Mouse (Mus musculus) urinary bladder, postnatal 14 days (tissue): Measurements from ENCODE around the gene Nudt2.
A peak's percentile ranks its signal among the peaks of the same experiment; 100 is the strongest.
"Not testable (repeated sequence)": the region's sequence is repeated elsewhere in the genome, so short reads cannot be mapped to it uniquely, and the experiment has no call there.

Experiments used
- DNase-seq: peaks from one replicate; pipeline ENCODE4 v3.0.0; 2021; ENCODE audit warnings: low spot score

Gene Nudt2

DNA sequence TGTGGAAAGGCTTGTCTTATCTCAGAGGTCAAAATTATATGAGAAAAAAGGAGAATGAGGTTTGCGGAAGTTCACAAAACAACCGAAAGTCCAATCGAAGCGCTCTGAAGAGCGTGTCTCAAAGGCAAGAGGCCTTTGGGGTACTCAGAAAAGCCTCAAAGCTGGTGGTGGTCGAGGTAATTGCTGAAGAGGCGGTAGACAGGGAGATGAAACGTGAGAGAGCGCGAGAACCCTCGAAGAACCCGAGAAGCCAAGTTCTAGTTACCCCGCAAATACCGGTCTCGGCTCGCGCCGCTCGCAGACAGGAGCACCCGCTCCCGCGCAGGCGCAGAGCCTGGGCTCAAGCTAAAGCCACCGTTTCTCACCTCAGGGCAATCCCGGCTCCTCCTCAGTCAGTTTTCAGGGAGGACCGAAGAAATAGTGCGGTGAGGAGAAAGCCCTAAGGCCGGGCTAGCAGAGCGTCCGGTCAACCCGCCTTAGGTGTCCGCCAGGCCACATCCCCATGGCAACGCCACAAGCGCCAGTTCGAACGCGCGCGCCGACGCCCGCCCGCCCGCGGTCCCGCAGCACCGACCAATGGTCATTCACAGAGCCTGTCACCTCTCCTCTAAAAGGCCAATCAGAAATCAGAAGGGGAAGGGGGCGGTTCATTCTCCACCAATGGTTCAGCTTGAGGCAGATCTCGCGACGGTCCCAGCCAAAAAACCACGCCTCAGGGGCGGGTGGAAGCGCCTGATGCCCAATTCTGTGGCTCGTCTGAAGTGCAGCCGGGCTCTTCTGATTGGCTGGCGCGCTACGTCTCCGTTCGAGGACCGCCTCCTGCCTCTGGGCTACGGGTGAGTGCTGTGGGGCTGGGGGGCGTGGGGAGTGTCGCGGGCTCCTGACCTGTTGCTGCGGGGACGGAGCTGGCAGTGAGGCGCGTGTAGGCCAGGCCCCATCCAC, at the start of gene Nudt2, which contains the start of gene Kif24:
Gene Nudt2, plus strand, starts transcription at position 807 of the 942 bp plus-strand sequence.
Gene Kif24, minus strand, starts transcription at position 543 of the 942 bp plus-strand sequence.
- DNase-seq, result peak; percentile 98

DNA sequence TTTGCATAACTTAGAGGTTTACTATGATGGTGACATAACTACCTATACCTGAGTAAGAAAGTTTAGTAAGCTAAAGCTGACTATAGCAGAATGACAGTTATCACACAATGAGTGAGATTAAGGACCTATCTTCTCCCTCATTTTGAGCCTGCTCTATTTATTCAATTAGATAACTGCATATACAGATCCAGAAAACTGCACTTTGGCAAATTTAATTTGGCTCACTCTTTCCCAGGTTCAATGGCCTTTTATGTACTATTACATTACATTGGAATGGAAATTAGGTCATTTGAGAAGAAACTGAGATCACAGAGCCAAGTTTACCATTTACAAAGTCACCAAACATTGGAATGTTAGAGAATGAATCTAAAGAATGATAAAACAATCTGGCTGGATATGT, 48.0 kb upstream of the Nudt2 start:
- DNase-seq, result no peak

DNA sequence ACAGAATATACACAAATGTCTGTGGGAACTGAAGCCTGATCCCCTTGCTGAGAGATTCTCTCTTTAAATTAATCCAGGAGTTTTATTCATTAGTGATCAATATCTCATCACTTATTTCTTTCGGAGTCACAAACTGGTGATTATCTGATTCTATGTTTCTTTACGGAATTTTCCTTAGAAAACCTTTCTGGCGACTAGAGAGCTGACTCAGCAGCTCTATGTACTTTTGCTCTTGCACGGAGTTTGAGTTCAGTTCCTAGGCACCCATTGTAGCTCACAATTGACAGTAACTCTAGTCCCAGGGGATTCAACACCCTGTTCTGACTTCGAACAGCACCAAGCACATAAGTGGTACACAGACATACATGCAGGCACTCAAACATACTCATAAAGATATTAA, 26.0 kb upstream of the Nudt2 start:
- DNase-seq, result no peak

DNA sequence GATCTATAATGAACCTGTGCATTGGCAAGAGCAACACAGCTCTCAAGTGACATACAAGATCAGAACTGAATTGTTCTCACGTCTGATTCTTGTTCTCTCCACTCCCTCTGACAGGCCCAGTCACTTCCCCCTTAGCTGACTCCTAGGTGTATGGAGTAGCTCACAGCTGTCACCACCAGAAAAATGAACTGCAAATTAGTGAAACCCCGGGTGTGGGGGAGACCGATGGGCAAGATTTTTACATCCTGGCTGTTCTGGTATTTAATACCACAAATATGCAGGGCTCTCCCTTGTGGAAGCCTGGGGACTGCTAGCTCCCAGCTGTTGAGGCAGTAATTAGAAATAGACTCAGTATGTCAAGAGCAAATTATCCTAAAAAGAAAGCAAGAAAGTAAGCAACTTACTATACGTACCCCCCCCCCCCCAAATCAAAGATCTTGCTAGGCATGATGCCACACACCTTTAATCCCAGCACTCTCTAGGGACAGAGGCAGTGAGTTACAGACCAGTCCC, 22.1 kb upstream of the Nudt2 start:
- no peak for DNase-seq

DNA sequence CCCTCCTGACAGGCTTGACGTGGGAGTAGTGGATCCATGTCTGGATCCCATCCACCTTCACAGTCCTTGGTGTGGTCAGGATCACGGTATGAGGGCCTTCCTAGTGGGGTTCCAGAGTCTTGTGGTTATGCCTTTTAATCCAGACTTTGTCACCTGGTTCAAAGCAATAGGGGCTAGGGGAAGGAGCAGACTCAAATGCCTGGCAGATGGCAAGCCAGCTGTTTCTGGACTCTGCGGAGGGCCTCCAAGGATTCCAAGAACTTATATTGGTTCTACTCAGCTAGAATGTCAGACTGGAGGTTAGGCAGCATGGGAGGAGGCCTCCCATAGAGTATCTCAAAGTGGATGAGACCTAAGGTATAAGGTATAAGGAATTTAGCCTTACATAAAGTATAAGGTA, 17.4 kb upstream of the Nudt2 start:
- DNase-seq, result no peak

DNA sequence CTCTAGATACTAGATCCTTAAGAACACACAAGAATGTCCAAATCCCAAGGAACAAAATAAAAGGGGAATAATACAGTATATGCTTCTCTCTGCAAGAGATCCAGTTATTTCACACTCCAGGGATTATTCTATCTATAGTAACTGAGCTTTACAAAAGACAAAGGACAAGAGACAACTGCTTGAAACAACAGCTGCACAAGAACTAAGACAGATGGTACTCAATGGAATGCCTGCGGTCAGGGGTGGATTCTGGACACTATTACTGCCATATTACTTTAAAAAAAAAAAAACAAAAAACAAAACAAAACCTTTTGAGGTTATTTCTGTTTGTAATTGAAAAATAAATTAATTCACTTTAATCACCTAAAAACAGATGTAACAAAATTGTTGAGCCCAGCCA, 4.3 kb upstream of the Nudt2 start:
- DNase-seq, result no peak

DNA sequence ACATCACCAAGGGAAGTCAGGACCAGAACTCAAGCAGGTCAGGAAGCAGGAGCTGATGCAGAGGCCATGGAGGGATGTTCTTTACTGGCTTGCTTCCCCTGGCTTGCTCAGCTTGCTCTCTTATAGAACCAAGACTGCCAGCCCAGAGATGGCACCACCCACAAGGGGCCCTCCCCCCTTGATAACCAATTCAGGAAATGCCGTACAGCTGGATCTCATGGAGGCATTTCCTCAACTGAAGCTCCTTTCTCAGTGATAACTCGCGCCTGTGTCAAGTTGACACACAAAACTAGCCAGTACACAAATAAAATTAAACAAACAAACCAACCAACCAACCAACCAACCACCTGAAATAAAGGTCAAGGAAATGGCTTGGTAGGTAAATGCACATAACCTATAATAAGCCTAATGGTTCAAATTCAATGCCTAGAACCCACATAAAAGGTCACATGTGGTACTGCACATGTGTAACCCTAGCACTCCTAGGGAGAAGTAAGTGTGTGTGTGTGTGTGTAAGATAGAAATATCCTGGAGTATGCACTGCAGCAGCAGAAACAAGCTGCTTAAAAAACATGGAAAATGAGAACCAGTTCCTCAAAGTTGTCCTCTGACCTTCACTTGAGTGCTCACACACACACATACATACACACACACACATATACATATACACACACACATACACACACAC, 1.8 kb upstream of the Nudt2 start:
- DNase-seq, result not testable (repeated sequence)

DNA sequence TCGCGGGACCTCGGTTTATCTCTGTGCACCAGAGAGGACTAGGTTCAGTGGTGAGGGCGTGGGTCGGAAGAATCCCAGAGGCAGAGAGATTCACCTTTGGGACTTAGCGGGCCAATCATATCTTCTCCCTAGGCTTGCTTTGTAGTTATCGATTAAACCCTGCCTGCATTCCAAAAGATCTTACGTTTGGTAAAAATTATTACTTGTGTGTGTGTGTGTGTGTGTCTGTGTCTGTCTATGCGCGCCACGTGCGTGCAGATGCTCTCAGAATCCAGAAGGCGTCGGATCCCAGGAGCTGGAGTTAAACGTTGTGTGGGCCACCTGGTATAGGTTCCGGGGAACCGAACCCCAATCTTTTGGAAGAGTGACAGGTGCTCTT, 325 bp downstream of the Nudt2 start:
- no peak for DNase-seq

DNA sequence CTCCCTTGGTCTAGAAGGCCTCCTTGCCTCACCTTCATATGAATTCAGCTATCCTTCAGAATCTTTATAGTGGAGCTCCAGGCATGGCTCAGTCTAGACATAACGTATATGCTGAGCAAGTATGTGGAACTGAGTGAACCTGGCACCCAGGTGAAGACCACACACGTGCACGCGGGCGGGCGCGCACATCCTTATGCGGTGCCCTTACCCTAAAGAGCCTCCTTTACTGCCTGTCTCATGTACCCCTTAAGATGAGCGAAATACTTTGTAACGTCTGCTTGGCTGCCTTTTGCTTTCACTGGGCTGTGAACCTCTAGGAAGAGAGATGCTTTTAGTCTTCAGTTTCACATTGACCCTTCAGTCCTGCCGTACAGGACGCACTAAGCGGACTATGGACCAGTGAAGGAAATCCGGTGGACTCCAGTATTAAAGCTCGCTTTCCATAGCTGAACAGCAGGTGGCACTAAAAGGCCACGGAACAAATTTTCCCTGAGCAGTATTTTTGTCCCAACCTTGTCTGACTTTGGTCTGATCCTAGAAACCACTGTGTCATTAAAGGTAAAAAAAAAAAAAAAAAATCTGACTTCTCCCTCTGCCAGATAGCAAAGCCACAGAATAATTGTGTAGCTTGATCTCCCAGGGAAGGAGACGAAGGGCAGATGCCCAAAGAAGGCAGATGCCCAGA, 3.6 kb downstream of the Nudt2 start:
- DNase-seq, result peak; percentile 65

DNA sequence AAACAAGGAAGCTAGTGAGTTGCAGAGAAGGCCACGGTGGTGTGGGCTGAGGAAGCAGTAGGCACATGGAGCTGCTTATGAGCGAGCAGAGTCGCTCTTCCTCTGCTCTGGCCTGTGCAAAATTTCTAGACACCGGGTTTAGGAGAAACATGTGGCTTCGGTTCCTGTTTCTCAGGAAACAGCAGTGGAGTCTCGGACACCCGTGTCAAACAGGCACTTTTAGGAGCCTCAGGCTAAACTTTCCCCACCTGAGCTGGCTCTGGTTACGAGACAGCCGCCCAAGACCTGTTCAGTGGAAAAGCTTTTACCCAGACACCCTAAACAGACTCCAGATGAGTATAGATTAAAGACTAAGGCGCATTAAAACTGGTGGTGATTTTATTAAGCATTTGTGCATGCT, 4.2 kb downstream of the Nudt2 start:
- no peak for DNase-seq

DNA sequence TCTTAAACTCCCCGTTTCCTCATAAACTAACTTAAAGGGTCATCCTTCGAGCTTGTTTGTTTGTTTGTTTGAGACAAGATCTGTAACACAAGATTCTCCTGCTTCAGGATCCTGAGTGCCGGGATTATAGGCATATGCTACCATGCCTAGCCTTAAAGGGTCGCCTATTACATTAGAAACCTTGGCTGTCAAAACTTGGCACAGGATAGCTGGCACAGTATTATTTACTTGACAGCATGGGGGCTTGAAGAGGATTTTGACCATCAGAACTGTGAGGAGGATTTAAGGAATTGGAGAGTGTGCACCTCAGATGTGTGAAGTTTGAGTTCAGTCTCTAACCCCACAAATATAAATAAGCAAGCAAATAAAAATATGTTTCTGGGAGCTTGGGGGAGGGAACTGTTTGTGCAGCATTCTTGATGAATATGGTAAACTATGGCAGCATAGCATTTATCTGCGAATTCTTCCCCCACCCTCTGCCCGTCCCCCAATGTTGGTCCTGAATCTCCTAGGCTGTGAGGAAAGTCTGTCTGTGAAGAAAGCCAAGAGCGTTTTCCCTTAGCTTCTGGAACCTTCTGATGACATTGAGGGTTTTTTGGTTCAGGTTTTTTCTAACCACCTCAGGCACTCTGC, 5.2 kb downstream of the Nudt2 start:
- no peak for DNase-seq

DNA sequence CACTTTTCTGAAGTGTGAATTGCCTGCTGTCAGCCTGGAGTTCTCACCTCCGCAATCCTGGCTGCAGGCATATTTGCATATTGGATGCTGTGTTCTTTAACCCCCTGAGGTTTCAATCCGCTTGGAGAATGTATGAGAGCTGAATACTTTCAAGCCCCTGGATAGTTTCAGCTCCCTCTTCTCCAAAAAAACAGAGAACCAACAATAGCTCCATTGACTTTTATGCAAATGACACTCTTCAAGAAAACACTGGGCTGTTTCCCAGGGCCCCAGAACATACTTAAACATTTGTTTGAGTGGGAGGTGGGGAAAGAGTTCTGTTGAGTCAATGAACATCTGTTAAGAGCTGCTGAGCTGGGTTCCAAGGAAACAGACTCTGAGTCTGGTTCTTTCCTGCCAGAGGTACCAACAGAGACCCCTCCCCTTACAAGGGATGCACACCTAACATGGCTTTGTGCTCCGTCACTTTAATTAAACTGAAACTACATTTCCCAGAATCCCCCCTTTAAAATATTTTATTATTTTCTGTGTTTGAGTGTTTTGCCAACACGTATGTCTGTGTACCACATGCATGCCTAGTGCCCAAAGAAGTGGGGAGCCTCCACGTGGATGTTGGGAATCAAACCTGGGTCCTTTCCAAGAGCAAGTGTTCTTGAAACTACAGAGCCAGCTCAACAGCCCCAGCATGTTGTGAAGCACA, 5.9 kb downstream of the Nudt2 start:
- DNase-seq, result no peak

DNA sequence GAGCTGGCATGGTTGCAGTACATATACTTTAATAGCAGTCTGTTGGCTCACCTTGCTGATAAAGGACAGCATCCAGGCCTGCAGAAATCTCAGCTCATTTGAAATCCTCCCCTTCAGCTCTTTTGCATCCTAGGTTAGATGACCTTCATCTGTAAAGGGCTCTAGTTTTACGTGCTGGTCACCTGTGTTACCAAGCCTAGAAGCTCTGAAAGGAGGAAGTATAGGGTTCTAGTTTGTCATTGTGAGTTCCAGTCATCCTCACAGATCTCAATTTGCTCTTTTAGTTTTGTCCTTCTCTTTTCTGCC, 6.4 kb downstream of the Nudt2 start:
- DNase-seq, result no peak

DNA sequence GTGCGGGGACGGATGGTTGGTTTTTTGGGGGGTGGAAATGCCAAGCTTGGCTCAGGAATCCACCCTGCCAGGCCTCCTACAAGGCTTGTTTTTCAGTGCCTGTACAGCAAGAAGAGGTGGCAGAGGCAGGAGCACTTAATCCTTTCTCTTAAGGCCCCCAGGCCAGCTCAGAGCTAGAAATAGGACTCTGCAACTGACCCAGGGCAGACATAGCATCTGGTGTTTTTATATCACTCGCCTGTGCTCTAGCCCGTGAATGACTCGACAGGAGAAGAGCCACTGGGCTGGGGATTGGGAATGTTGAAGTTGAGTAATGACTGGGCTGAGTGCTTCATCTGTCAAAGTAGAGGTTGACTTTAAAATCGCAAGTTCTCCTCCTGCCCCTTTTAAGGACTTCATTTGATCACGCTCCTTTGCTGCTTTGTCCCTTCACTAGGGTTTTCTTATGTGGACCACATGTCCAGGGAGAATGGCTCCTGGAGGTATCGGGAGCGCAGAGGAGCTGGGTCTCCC, 12.8 kb downstream of the Nudt2 start:
- DNase-seq, result no peak

DNA sequence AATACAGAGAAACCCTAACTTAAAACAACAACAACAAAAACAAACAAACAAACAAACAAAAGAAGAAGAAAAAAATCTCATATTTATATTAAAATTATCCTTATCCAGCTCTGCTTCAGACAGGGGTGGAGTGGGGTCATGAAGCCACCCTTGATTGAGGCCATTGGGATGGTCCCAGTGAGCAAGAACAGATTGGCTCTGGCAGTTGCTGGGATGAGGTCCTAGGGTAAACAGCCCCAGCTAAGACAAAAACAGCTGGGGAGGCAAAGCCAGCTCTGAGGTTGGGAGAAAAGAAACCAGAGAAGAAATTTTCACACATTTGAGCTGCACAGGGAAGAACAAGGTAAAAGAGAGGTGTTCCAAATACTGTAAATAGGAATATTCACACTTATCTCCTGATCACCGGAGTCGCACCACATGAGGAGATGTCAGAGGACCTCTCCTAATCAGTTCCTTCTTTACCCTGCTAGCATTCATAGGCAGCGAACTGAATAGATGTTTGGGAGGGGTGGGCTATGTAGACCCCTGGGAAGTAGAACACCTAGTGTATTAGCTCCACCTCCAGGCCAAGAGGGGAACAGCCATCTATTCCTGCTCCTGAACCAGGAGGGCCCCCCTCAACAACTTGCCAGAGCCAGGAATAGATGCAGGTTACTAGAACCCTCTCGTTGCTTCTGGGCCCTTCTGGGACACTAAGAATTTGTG, 14.0 kb downstream of the Nudt2 start:
- no peak for DNase-seq

DNA sequence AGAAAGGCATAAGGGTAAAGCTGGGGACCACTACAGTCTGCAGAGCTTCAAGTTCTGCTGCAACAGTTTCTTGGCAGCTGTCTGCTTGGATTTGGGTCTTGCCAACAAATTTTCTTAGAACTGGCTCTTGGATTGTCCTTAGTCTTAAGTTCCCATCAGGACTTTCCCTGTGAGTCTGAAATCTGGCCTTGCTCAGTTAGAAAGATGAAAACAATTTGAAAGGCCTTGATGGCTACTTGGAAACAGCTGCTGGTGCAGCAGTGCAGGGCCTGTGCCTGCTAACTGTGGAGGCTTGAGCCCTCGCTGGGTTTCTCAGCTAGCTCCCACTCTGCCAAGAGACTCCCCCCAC, 14.5 kb downstream of the Nudt2 start:
- DNase-seq, result peak; percentile 38

DNA sequence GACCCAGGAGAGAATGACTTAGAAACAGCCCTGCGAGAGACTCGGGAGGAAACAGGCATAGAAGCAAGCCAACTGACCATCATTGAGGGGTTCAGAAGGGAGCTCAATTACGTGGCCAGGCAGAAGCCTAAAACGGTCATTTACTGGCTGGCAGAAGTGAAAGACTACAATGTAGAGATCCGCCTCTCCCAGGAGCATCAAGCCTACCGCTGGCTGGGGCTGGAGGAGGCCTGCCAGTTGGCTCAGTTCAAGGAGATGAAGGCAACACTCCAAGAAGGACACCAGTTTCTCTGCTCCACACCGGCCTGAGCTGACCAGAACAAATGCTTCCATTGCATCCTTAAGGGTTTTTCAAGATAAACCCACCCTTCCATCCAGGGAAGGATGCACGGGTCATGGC, 15.3 kb downstream of the Nudt2 start:
- peak; percentile 72 for DNase-seq

DNA sequence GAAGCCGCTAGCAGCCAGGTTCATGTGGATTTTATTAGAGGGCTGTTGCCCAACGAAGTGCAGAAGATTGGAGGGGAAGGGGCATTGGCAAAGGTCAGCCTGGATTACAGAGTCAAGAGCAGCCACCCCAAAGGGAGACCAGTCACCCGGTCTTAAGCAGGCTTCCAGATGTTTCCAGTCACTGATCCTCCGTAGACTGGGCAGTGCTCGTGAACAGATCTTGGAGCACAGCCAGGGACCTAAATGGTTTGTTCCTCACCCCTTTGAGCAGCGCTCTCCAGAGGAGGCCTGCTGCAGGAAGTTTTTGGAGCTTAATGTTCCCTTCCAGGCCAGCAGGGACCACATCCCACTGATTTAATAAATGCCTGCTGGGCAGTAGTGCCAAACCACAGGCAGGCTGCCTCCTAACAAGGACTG, 16.7 kb downstream of the Nudt2 start:
- peak; percentile 77 for DNase-seq

DNA sequence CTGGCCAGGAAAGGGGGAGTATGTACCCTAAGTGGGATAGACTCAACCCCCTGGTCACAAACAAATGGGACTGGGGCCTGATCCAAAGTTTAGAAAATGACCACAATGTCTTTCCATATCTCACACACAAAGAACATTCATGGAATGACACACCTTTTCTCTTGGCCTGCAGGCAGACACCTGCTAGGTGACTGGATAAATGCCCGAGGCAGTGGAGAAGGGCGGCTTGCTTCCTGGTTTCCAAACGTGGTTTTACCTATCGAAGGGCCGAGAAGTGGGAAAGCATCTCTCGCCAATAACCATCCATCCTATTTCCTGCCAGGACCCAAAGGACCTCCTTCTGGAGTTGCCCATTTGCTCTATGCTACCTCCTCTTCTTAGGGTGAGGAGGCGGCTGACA, 28.0 kb downstream of the Nudt2 start:
- DNase-seq, result no peak

DNA sequence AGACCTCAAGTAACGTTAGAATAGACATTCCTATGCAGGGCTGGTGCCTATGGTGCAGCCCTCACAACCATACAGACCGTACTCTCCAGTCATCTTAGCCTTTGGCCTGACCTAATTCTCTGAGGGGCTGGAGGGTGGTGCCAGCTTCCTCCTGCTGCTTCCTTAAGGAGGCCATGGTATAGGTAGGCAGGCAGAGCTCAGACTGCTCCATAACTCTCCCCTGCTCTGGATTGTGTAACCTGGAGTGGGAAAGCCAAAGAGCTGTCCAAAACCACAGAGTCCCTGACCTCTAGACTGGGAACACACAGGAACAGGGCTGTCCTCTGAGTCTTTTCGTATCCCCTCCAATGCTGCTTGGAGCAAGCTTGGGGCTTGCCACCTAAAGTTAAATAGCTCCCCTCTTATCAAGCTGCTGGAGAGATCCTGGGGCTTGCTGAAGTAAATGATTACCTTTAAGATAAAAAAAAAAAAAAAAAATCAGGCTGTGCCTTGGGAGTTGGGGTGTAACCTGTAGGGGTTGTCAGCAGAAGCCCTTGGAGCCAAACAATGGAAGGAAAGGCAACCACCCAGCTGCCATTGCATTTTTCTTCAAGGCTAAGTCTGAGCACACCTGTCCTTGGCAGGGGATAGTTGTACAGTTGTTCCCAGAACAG, 28.6 kb downstream of the Nudt2 start:
- DNase-seq, result no peak
